Mouse (Mus musculus) spleen, postnatal 36 days (tissue): Measurements from ENCODE around the gene Mrps2.
"Not testable (repeated sequence)": the region's sequence is repeated elsewhere in the genome, so short reads cannot be mapped to it uniquely, and the experiment has no call there.

Experiments used
- DNase-seq, 2 experiments: peaks; one replicate each; pipeline ENCODE4 v3.0.0; 2022; ENCODE audit warnings: low spot score in 2 of 2, mixed read lengths in 1 of 2

The Mrps2 gene

DNA sequence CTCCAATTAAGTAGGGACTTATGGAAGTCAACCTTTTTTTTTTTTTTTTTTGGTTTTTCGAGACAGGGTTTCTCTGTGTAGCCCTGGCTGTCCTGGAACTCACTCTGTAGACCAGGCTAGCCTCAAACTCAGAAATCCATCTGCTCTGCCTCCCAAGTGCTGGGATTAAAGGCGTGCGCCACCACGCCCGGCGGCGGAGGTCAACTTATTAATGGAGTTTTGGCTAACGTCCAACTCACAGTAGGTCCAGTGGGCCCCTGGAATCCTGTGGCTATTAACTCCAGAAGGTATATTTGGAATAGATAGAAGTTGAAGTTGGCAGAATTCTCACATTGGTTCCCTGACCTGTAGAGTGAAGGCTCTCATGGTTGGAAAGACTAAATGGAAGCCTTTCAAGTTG lies 4.1 kb downstream of the Mrps2 start:
- DNase-seq: not testable (repeated sequence)

DNA sequence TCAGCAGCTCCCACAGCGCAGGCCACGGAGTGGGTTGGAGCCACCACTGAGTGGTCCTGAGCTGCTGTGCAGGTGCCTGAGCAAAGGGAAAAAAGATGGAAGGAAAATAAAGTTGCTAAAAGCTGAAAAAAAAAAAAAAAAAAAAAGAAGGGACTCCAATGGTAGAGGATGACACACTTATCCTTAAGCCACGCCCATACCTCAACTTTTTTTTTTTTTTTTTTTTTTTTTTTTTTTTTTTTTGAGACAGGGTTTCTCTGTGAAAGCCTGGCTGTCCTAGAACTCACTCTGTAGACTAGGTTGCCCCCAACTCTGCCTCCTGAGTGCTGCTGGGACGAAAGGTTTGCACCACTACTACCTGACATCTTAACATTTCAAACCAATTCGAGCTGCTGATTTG lies 10.1 kb downstream of the Mrps2 start:
- DNase-seq: not testable (repeated sequence)

GRCm38 (mm10) chr2:28479208-28480204 lies 11.6 kb downstream of the Mrps2 start:
- no peak for DNase-seq

- no peak for DNase-seq
Measured at GRCm38 (mm10) chr2:28483861-28484260, 16.0 kb downstream of the Mrps2 start.

GRCm38 (mm10) chr2:28494521-28494920 lies 26.7 kb downstream of the Mrps2 start:
- no peak for DNase-seq

- DNase-seq: peak; percentile 36 to 60
Measured at GRCm38 (mm10) chr2:28495207-28495756, 27.4 kb downstream of the Mrps2 start.

GRCm38 (mm10) chr2:28495801-28496595 lies 28.1 kb downstream of the Mrps2 start:
- DNase-seq: no peak

DNA sequence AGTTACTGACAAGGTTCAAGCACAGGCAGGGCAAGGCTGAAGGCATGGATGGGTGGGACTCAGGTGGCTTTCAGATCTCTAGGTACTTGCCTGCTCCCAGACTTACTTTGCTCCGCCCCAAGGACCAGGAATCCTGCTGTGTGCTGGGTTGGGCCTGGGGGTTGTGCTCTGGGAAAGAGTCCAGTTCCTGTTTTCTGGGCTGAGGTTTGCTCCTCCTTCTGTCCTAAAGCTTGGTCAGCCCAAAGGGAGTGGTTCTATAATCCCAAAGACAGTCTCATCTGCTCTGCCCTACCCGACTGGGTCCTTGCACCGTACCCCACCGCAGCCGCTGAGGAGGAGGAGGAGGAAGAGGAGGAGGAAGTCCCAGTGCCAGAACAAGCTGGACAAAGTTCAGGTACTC lies 28.8 kb downstream of the Mrps2 start, which contains the start of gene Gbgt1:
TSS of gene Gbgt1 (plus strand) at position 221 of the 400 bp plus-strand sequence.
- no peak for DNase-seq

DNA sequence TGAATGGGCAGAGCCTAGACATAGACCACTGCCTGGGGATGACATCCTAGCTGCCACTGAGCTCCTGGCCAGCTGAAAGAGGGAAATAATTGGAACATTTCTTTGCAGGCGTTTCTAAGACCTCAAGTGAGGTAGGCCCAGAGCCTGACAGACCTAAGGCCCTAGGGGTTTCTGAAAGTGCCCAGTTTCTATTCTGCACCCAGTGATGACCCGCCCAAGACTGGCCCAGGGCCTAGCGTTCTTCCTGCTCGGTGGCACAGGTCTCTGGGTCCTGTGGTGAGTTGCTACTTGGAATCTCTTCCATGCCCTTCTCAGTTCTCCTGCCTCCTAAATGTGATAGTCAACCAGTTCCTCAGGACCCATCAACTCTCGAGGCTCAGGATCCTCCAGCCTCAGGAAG lies 29.7 kb downstream of the Mrps2 start:
- DNase-seq: no peak

GRCm38 (mm10) chr2:28498431-28498830 lies 30.6 kb downstream of the Mrps2 start:
- DNase-seq: no peak

GRCm38 (mm10) chr2:28502987-28503386 lies 35.1 kb downstream of the Mrps2 start:
- DNase-seq: no peak

- DNase-seq: no peak
Measured at GRCm38 (mm10) chr2:28504676-28505075, 36.8 kb downstream of the Mrps2 start.

DNA sequence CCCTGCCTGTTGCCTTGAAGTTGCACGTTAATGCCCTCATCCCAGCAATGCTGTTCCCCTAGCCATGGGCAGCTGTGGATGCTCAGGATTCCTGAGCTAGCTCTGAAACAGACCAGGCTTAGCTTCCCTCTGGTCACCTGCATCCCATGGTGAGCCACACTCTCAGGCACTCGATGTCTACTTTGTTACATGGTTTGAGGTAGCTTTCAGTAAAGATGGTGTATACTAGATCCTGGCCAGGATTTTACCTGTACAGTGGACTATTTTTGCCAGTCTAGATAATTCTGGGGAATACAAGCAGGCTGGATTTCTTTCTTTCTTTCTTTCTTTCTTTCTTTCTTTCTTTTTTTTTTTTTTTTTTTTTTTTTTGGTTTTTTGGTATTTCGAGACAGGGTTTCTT lies 37.9 kb downstream of the Mrps2 start, which contains the start of gene Gm10134:
TSS of gene Gm10134 (plus strand) at position 301 of the 400 bp plus-strand sequence.
- no peak for DNase-seq

GRCm38 (mm10) chr2:28506291-28506690 lies 38.4 kb downstream of the Mrps2 start:
- DNase-seq: no peak

DNA sequence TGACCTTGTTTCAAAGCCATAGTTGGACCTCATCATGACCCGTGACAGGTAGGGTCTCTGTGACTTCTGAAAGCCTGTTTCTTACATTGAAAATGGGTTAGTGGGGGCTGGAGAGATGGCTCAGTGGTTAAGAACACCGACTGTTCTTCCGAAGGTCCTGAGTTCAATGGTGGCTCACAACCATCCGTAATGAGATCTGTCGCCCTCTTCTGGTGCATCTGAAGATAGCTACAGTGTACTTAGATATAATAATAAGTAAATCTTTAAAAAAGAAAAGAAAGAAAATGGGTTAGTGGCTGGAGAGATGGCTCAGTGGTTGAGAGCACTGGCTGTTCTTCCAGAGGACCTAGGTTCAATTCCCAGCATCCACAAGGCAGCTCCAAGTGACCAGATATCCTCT lies 43.7 kb downstream of the Mrps2 start:
- DNase-seq: not testable (repeated sequence)

DNA sequence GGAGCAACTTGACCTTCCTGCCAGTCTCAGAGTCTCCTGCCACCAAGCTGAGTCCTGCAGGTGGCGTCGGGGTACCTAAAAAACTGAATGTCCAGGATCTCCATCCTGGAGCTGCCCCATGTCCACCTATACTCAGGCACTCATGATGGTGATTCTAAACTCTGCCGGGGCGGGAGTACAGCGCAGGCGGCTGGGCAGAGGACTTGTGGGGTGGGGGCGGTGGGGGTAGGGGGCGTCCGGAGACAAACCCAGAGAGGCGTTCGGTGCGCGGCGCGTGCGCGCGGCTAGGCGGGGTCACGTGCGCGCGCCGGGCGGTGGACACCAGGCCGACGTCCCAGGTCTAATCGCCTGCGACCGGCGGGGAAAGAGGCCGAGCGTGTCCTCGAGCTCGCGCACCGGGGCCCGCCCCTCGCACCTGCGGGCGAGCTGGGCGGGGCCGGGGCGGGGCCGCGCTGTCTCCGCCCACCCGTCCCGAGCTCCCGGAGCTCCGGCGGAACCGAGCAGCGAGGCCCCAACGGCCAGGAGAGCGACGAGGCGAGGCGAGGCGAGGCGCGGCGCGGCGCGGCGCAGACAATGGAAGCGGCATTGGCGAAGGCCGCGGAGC lies 45.0 kb downstream of the Mrps2 start, which contains the start of gene Ralgds:
TSS of gene Ralgds (plus strand) at position 328 of the 604 bp plus-strand sequence.
- peak; percentile 65 to 66 for DNase-seq

DNA sequence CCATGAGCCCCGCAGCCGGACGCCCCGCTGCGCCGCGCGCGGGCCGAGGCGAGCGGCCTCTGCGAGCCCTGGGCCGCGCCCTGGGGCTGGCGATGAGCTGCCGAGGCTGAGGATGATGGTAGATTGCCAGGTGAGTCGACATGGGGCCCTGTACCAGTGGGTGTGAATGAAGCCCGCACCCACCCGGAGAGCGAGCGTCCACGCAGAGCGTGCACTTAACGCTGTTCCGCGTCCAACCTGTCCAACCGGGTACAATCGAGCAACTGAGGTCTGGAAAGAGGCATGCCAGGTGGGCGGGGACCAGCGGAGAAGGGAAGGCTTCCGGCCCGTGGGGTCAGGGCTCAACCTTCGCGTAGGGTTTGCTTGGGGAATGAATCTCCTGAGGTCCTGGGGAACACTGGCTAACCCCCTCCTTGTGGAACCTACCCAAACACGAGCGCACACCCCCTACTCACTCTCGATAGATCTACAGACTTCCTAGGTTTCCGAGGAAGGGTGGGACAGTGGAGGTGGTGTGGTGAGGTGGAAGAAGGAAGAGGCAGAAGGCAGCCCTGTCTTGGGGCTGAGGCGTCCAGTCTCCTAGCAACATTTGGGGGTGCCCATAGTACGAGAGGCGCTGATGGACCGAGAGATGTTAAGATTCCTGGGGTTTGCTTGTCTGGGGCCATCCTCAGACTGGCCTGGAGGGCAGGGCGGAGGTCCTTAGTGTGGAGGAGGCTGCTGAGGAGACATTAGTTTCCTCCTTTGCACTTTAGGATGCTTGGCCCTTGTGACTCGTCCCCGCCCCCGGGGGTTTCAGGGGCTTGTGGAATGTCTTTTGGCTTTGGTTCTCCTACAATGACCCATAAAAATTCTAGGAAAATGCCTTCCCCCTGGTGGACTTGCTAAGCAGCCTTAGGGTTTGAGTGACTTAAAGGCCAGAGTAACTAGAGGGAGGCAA lies 45.8 kb downstream of the Mrps2 start:
- DNase-seq: no peak

- DNase-seq: peak; percentile 73 to 82
Measured at GRCm38 (mm10) chr2:28514489-28514888, 46.6 kb downstream of the Mrps2 start.

- peak; percentile 71 to 79 for DNase-seq
Measured at GRCm38 (mm10) chr2:28517206-28517909, 49.5 kb downstream of the Mrps2 start.

DNA sequence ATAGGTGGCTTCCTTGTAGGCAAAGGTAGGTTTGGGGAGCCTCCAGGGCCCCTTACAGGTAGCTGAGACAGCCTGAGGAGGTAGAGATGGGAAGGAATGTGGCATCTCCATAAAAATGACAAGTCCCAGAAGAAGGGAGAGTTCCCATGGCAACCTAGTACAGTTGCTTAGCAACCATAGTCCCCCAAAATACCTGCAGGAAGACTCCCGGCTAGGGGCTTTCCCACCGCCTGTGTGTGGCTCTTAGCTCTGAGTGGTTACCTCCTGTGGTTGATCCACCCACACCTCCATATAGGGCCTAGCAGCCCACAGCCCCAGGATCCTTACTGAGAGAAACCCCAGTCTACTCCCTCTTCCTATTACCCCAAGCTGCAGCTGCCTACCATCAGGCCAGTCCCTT lies 50.4 kb downstream of the Mrps2 start:
- peak; percentile 63 to 68 for DNase-seq
